Mouse (Mus musculus): Measurements from ENCODE around the gene A730049H05Rik.

The A730049H05Rik gene

GRCm38 (mm10) chr6:92816311-92816751 is at the start of gene A730049H05Rik:
Gene A730049H05Rik, plus strand, starts transcription at chr6:92816478.
- DNase-seq (ENCODE audit: low read depth in 1 of 2, low spot score in 2 of 2) = no peak

- DNase-seq (ENCODE audit: low read depth in 1 of 2, low spot score in 2 of 2) = no peak
These were observed 39.9 kb upstream of the A730049H05Rik start for GRCm38 (mm10) chr6:92776356-92776755.

GRCm38 (mm10) chr6:92779140-92779934 is 36.9 kb upstream of the A730049H05Rik start:
- no peak for DNase-seq (ENCODE audit: low read depth in 1 of 2, low spot score in 2 of 2)

GRCm38 (mm10) chr6:92779935-92780205 is 36.4 kb upstream of the A730049H05Rik start:
- DNase-seq (ENCODE audit: low read depth in 1 of 2, low spot score in 2 of 2) = no peak

GRCm38 (mm10) chr6:92781446-92781845 is 34.8 kb upstream of the A730049H05Rik start:
- no peak for DNase-seq (ENCODE audit: low read depth in 1 of 2, low spot score in 2 of 2)

GRCm38 (mm10) chr6:92784782-92785181 is 31.5 kb upstream of the A730049H05Rik start:
- no peak for DNase-seq (ENCODE audit: low read depth in 1 of 2, low spot score in 2 of 2)

GRCm38 (mm10) chr6:92786701-92787375 is 29.4 kb upstream of the A730049H05Rik start:
- no peak for DNase-seq (ENCODE audit: low read depth in 1 of 2, low spot score in 2 of 2)

GRCm38 (mm10) chr6:92787376-92787712 is 28.9 kb upstream of the A730049H05Rik start:
- DNase-seq (ENCODE audit: low read depth in 1 of 2, low spot score in 2 of 2) = no peak

- DNase-seq (ENCODE audit: low read depth in 1 of 2, low spot score in 2 of 2) = no peak
These were observed 22.5 kb upstream of the A730049H05Rik start for GRCm38 (mm10) chr6:92793804-92794203.

GRCm38 (mm10) chr6:92801462-92801861 is 14.8 kb upstream of the A730049H05Rik start:
- no peak for DNase-seq (ENCODE audit: low read depth in 1 of 2, low spot score in 2 of 2)

- DNase-seq (ENCODE audit: low read depth in 1 of 2, low spot score in 2 of 2) = no peak
These were observed 13.9 kb upstream of the A730049H05Rik start for GRCm38 (mm10) chr6:92802421-92802820.

GRCm38 (mm10) chr6:92803213-92803612 is 13.1 kb upstream of the A730049H05Rik start:
- DNase-seq (ENCODE audit: low read depth in 1 of 2, low spot score in 2 of 2) = no peak

- no peak for DNase-seq (ENCODE audit: low read depth in 1 of 2, low spot score in 2 of 2)
These were observed 11.9 kb upstream of the A730049H05Rik start for GRCm38 (mm10) chr6:92804254-92804971.

- DNase-seq (ENCODE audit: low read depth in 1 of 2, low spot score in 2 of 2) = no peak
These were observed 6.5 kb upstream of the A730049H05Rik start for GRCm38 (mm10) chr6:92809818-92810217.

GRCm38 (mm10) chr6:92810628-92811027 is 5.7 kb upstream of the A730049H05Rik start:
- DNase-seq (ENCODE audit: low read depth in 1 of 2, low spot score in 2 of 2) = no peak

GRCm38 (mm10) chr6:92811566-92811965 is 4.7 kb upstream of the A730049H05Rik start:
- DNase-seq (ENCODE audit: low read depth in 1 of 2, low spot score in 2 of 2) = no peak

- no peak for DNase-seq (ENCODE audit: low read depth in 1 of 2, low spot score in 2 of 2)
These were observed 3.4 kb upstream of the A730049H05Rik start for GRCm38 (mm10) chr6:92812702-92813370.

- no peak for DNase-seq (ENCODE audit: low read depth in 1 of 2, low spot score in 2 of 2)
These were observed 1.4 kb downstream of the A730049H05Rik start for GRCm38 (mm10) chr6:92817661-92818060.

GRCm38 (mm10) chr6:92821606-92822005 is 5.3 kb downstream of the A730049H05Rik start:
- no peak for DNase-seq (ENCODE audit: low read depth in 1 of 2, low spot score in 2 of 2)

- no peak for DNase-seq (ENCODE audit: low read depth in 1 of 2, low spot score in 2 of 2)
These were observed 5.7 kb downstream of the A730049H05Rik start for GRCm38 (mm10) chr6:92822006-92822405.

GRCm38 (mm10) chr6:92823991-92824390 is 7.7 kb downstream of the A730049H05Rik start:
- DNase-seq (ENCODE audit: low read depth in 1 of 2, low spot score in 2 of 2) = no peak
